18 mouse cellular contexts compared by ENCODE assay signal in genomic region chr1:143907312-143907711, GRCm38 (mm10).
"Had no signal": no experiment of that assay in that cellular context is flagged by ENCODE, and none has a peak within 500 bp of the region (broad histone marks: within the 10 kb centered on the region; RNA-seq: fewer than 3 reads in every experiment).

No protein-coding gene starts in this region.

- H3K4me3 ChIP-seq: left cerebral cortex, adult 2 months; liver, embryonic 13.5 days; neural tube, embryonic 12.5 days; neural tube, embryonic 15.5 days had no signal

- H3K36me3 ChIP-seq: liver, embryonic 13.5 days; neural tube, embryonic 12.5 days; neural tube, embryonic 15.5 days had no signal

- DNase-seq: kidney, postnatal 36 days; layer of hippocampus, postnatal 36 days; liver, embryonic 13.5 days; lung, adult 2 months; lung, postnatal 14 days; lung, postnatal 4 days; midbrain, embryonic 14.5 days; right cerebral cortex, adult 18-20 months; right cerebral cortex, postnatal 14 days; right cerebral cortex, postnatal 4 days; thymus, adult 2 months; thymus, postnatal 36 days had no signal

- H3K9ac ChIP-seq: liver, embryonic 13.5 days; neural tube, embryonic 12.5 days; neural tube, embryonic 15.5 days had no signal

- H3K9me3 ChIP-seq: liver, embryonic 13.5 days; neural tube, embryonic 12.5 days; neural tube, embryonic 15.5 days had no signal

- H3K4me2 ChIP-seq: liver, embryonic 13.5 days; midbrain, embryonic 11.5 days; neural tube, embryonic 12.5 days; neural tube, embryonic 15.5 days had no signal

- H3K27ac ChIP-seq: kidney, postnatal 0 days; left cerebral cortex, adult 2 months; liver, embryonic 13.5 days; neural tube, embryonic 12.5 days; neural tube, embryonic 15.5 days; stomach, postnatal 0 days had no signal

- H3K4me1 ChIP-seq: liver, embryonic 13.5 days; neural tube, embryonic 12.5 days; neural tube, embryonic 15.5 days had no signal

- H3K27me3 ChIP-seq: liver, embryonic 13.5 days; neural tube, embryonic 12.5 days; neural tube, embryonic 15.5 days had no signal
